Mouse (Mus musculus): ENCODE results near the gene Vdr.

DNA sequence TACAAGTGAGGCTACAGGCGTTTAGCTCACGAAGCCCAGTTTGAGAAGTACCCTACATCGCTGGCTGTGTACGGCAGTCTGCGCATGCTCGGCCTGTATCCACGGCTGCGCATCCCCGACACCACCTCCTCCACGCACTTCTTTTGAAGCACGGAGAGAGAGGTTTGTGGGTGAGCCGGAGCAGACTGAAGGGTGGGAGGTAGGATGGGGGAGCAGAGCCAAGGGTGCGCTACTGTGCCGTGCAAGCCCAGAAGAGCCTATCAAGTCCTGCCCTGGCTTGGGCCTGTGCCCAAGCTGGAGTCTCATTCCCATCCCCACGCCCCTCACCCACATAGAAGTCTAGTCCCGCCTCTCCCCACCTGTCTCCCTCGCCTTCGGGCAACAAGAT lies 46.9 kb downstream of the Vdr start:
- no peak for TF ChIP-seq CTCF (IDR thresholded peaks at IDR 0.05; ENCODE audit: extremely low read depth, insufficient read length, insufficient replicate concordance, low read depth, low read length)
- TF ChIP-seq POLR2A (IDR thresholded peaks at IDR 0.05; ENCODE audit: low read depth, low read length): no peak
